Mouse (Mus musculus) spleen, adult 2 months (tissue): ENCODE results near the gene Farp1. TPM values are rescaled to one million over a fixed set of nuclear protein-coding genes. Genes with fewer than 3 reads are reported as not detected.

ENCODE experiments used
- DNase-seq, 2 experiments: peaks; one replicate each; pipeline versions ENCODE4 v3.0.0 to v3.0.0-alpha.2; 2012 to 2021; ENCODE audit warnings: low spot score in 2 of 2, low read depth in 1 of 2
- H3K27ac ChIP-seq: fragments of 200-500 bp; 2 replicates; pipeline ENCODE4 v1.5.1; 2012; ENCODE audit warnings: low read length, inconsistent platforms; ENCODE audit not compliant: insufficient read depth
- H3K27me3 ChIP-seq: fragments of 200-500 bp; 2 replicates; pipeline ENCODE4 v1.6.1; 2012; ENCODE audit warnings: mild to moderate bottlenecking, moderate library complexity, low read length, inconsistent platforms; ENCODE audit not compliant: control insufficient read depth, insufficient read depth
- H3K36me3 ChIP-seq: fragments of 200-500 bp; 2 replicates; pipeline ENCODE4 v1.6.1; 2012; ENCODE audit warnings: mild to moderate bottlenecking, low read length, inconsistent platforms; ENCODE audit not compliant: control insufficient read depth, insufficient read depth
- H3K4me1 ChIP-seq: fragments of 200-500 bp; 2 replicates; pipeline ENCODE4 v1.6.1; 2011; ENCODE audit warnings: inconsistent platforms; ENCODE audit not compliant: control insufficient read depth, insufficient read depth, insufficient read length
- H3K4me3 ChIP-seq: fragments of 200-500 bp; 2 replicates; pipeline ENCODE4 v1.5.1; 2011; ENCODE audit warnings: mild to moderate bottlenecking, inconsistent platforms; ENCODE audit not compliant: insufficient read depth, insufficient read length; ENCODE audit errors: extremely low read depth
- CTCF ChIP-seq: fragments of 200-500 bp; IDR thresholded peaks from 2 replicates; pipeline ENCODE4 v1.5.1; 2011; ENCODE audit warnings: mild to moderate bottlenecking, inconsistent platforms; ENCODE audit not compliant: insufficient read depth, insufficient read length, insufficient replicate concordance; ENCODE audit errors: extremely low read depth
- POLR2A ChIP-seq: fragments of 200-500 bp; IDR thresholded peaks from 2 replicates; pipeline ENCODE4 v1.6.1; 2011; ENCODE audit warnings: low read depth, low read length, inconsistent platforms
- WGBS: fragments of 180-500 bp; shearing (Covaris S2); methylation state at CpG from one replicate; pipeline ENCODE4 v1.1.7; 2018; 5-methylcytosine and 5-hydroxymethylcytosine counted together
- polyA plus RNA-seq: library from polyadenylated mRNA; depleted of rRNA; stranded (reverse); fragments of >200 nt; gene quantifications from 2 replicates; pipeline ENCODE4 v1.2.3, GENCODE M21; 2012

Gene Farp1
- polyA plus RNA-seq, 1 experiment: 3.0 TPM

GRCm38 (mm10) chr14:121108439-121109115 lies 73.6 kb downstream of the Farp1 start:
- TF ChIP-seq POLR2A (no peak), CTCF (no peak)
- Histone ChIP-seq H3K27me3 (no peaks in the 10 kb centered on the region), H3K4me3 (no peak overlapping the region), H3K4me1 (no peaks in the 10 kb centered on the region), H3K27ac (no peak overlapping the region), H3K36me3 (no peaks in the 10 kb centered on the region)
- no peak for DNase-seq
- 72% methylated on average over 8 of the region's 8 CpGs for WGBS

GRCm38 (mm10) chr14:121109116-121109504 lies 74.1 kb downstream of the Farp1 start:
- Histone ChIP-seq H3K27ac (no peak overlapping the region), H3K4me1 (no peaks in the 10 kb centered on the region), H3K4me3 (no peak overlapping the region), H3K36me3 (no peaks in the 10 kb centered on the region), H3K27me3 (no peaks in the 10 kb centered on the region)
- DNase-seq: no peak
- no peak for TF ChIP-seq CTCF
- no peak for TF ChIP-seq POLR2A
- 61% methylated on average over 9 of the region's 9 CpGs for WGBS

GRCm38 (mm10) chr14:121110492-121111267 lies 75.7 kb downstream of the Farp1 start:
- TF ChIP-seq CTCF (no peak), POLR2A (no peak)
- DNase-seq: no peak
- no peak overlapping the region for H3K4me3 ChIP-seq
- H3K4me1 ChIP-seq: no peaks in the 10 kb centered on the region
- H3K27ac ChIP-seq: no peak overlapping the region
- 79% methylated on average over 13 of the region's 13 CpGs for WGBS
- no peaks in the 10 kb centered on the region for H3K27me3 ChIP-seq
- H3K36me3 ChIP-seq: no peaks in the 10 kb centered on the region

GRCm38 (mm10) chr14:121112061-121112460 lies 77.1 kb downstream of the Farp1 start:
- 91% methylated on average over 8 of the region's 8 CpGs for WGBS
- TF ChIP-seq POLR2A (no peak), CTCF (no peak)
- no peak for DNase-seq
- Histone ChIP-seq H3K27ac (no peak overlapping the region), H3K36me3 (no peaks in the 10 kb centered on the region), H3K4me1 (no peaks in the 10 kb centered on the region), H3K27me3 (no peaks in the 10 kb centered on the region), H3K4me3 (no peak overlapping the region)

- no peaks in the 10 kb centered on the region for H3K27me3 ChIP-seq
- 88% methylated on average over 6 of the region's 6 CpGs for WGBS
- H3K4me1 ChIP-seq: no peaks in the 10 kb centered on the region
- no peaks in the 10 kb centered on the region for H3K36me3 ChIP-seq
- H3K27ac ChIP-seq: no peak overlapping the region
- TF ChIP-seq CTCF (no peak), POLR2A (no peak)
- DNase-seq: no peak
- no peak overlapping the region for H3K4me3 ChIP-seq
These were observed 78.8 kb downstream of the Farp1 start for GRCm38 (mm10) chr14:121113785-121114184.

- Histone ChIP-seq H3K36me3 (no peaks in the 10 kb centered on the region), H3K4me3 (no peak overlapping the region), H3K27me3 (no peaks in the 10 kb centered on the region), H3K4me1 (no peaks in the 10 kb centered on the region), H3K27ac (no peak overlapping the region)
- WGBS: 96% methylated on average over 4 of the region's 4 CpGs
- DNase-seq: no peak
- no peak for TF ChIP-seq CTCF
- no peak for TF ChIP-seq POLR2A
These were observed 81.7 kb downstream of the Farp1 start for GRCm38 (mm10) chr14:121116696-121117095.

GRCm38 (mm10) chr14:121118860-121119259 lies 83.9 kb downstream of the Farp1 start:
- Histone ChIP-seq H3K27me3 (no peaks in the 10 kb centered on the region), H3K36me3 (no peaks in the 10 kb centered on the region), H3K27ac (no peak overlapping the region), H3K4me3 (no peak overlapping the region), H3K4me1 (no peaks in the 10 kb centered on the region)
- 75% methylated on average over 7 of the region's 7 CpGs for WGBS
- no peak for TF ChIP-seq POLR2A
- TF ChIP-seq CTCF: no peak
- no peak for DNase-seq
